Mouse (Mus musculus): ENCODE data around the gene Zfp612. TPM values are rescaled to one million over a fixed set of nuclear protein-coding genes. Genes with fewer than 3 reads are reported as not detected.

Zfp612 gene
- polyA plus RNA-seq (2015; fragmentation: Illumina TruSeq; extraction: RNeasy Lipid Tissue Mini Kit (QIAGEN cat#74804); ENCODE audit: insufficient read depth, low read depth, low replicate concordance), result 3.3 TPM

DNA sequence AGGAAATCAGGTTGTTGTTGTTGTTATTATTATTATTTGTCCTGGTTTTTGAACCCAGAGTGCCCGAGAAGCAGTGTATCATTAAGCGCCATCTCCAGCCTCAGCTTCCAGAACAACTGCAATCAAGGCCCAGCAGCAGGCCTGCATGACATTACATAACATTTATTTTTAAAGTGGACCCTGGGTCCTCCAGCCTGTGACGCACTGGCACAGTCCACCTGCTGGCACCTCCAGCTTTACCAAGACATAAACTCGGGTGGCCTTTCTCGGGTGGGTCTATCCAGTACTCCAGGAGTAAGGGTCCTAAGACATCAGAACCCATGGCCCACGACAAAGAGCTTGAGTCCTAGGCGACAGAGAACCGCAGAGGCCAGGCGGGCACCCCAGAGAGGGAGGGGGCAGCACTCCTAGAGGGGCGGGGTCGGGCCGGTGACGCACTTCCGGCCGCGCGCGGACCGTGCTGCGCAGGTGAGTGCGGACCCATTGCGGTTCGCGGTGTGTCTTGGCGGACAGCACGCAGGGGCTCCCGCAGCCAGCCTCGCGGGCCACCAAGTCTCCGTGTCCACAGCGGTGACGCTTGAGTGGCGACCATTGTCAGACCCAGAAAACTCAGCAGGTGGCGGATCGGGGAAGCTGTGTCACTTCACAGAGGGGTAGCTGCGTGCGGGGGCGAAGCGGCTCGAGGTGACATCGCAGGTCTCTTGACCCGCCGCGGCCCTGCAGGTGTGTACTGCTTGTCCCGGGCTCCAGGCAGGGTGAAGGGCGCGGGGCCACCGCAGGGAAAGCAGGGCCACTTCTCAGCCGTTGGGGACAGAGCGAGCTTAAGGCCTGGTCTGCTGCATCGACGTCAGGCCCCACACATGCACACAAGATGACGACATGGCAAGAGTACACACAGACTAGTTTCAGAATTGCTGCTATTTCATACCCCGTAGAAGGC, at the start of gene Zfp612:
Gene Zfp612 (plus strand): TSS at position 465 of the 940 bp plus-strand sequence.

DNA sequence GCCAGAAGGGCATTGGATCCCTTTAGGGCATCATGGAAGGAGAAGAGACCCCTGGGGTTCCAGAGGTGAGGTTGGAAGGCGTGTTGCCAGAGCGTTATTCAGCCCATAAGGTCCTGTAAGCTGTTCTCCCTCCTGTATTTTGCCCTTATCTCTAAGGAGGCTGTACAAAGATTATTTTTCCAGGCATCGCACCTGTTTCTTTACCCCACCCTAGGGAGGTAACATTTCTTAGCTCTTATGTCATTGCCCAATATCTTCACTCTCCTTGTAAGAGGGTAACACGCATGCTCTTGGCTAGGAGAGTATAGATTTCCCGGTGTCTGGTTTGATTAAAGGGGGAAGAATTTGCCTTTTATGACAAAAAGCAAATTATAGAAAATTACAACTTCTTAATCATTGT, 39.9 kb upstream of the Zfp612 start, which contains the start of gene Chst4:
Gene Chst4 (minus strand): TSS at position 82 of the 400 bp plus-strand sequence.

DNA sequence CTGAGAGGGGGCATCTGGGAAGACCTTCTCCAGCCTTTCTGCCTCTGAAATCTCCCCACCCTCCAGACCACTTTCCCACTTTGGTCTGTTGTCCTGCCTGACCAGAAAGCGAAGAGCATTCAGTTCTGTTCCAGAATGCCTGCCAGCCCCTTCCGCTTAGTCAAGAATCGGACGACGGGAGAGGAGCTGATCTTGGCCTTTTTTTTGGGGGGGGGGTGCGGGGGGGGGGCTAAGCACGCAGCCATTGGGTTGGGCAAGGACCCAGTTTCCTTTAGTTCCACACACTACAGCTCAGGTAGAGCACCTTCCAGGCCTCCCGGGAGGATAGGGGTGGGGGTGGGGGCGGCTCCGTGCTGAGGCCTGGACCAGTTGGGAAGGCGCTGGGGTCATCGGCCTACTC, 21.4 kb downstream of the Zfp612 start, which contains the start of gene Gm21964:
Gene Gm21964 (plus strand): TSS at position 301 of the 400 bp plus-strand sequence.

DNA sequence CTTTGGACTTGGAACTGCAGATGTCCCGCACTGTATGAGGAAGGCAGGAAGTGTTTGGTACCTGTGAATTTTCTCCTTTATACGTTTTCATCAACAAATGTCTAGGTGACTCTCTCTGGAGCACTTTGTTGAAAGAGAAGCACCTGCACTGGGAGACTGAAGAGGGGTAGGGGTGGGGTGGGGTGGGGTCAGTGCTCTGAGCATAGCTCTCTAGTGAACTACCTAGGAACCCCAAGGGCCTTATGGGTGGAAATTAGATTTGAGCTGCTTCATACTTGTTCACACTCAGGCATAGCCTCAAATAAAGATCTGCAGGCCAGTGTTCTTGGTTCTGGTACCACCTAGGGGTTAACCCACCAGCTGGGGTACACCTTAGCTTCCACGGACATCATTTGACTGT, 23.1 kb downstream of the Zfp612 start, which contains the start of gene Gm17720:
Gene Gm17720 (minus strand): TSS at position 101 of the 400 bp plus-strand sequence.

Other genes with a start within 250 kb of the Zfp612 start
- gene Phlpp2, start 211.2 kb upstream of the Zfp612 start, polyA plus RNA-seq (2015; fragmentation: Illumina TruSeq; extraction: RNeasy Lipid Tissue Mini Kit (QIAGEN cat#74804); ENCODE audit: insufficient read depth, low read depth, low replicate concordance), result 1.5 TPM
- gene Marveld3, start 117.5 kb upstream of the Zfp612 start, polyA plus RNA-seq (2015; fragmentation: Illumina TruSeq; extraction: RNeasy Lipid Tissue Mini Kit (QIAGEN cat#74804); ENCODE audit: insufficient read depth, low read depth, low replicate concordance), result 6.2 TPM
- gene Tat, start 89.3 kb upstream of the Zfp612 start, polyA plus RNA-seq (2015; fragmentation: Illumina TruSeq; extraction: RNeasy Lipid Tissue Mini Kit (QIAGEN cat#74804); ENCODE audit: insufficient read depth, low read depth, low replicate concordance), result 1.6 TPM
- 4.6 TPM for gene Chst4, start 40.0 kb upstream of the Zfp612 start, polyA plus RNA-seq (2015; fragmentation: Illumina TruSeq; extraction: RNeasy Lipid Tissue Mini Kit (QIAGEN cat#74804); ENCODE audit: insufficient read depth, low read depth, low replicate concordance)
- gene Gm21964, start 21.5 kb downstream of the Zfp612 start, polyA plus RNA-seq (2015; fragmentation: Illumina TruSeq; extraction: RNeasy Lipid Tissue Mini Kit (QIAGEN cat#74804); ENCODE audit: insufficient read depth, low read depth, low replicate concordance), result not detected
- gene Gm17720, start 23.0 kb downstream of the Zfp612 start, polyA plus RNA-seq (2015; fragmentation: Illumina TruSeq; extraction: RNeasy Lipid Tissue Mini Kit (QIAGEN cat#74804); ENCODE audit: insufficient read depth, low read depth, low replicate concordance), result not detected
- gene Calb2, start 88.5 kb downstream of the Zfp612 start, polyA plus RNA-seq (2015; fragmentation: Illumina TruSeq; extraction: RNeasy Lipid Tissue Mini Kit (QIAGEN cat#74804); ENCODE audit: insufficient read depth, low read depth, low replicate concordance), result not detected
- gene Cmtr2, start 135.9 kb downstream of the Zfp612 start, polyA plus RNA-seq (2015; fragmentation: Illumina TruSeq; extraction: RNeasy Lipid Tissue Mini Kit (QIAGEN cat#74804); ENCODE audit: insufficient read depth, low read depth, low replicate concordance), result 1.2 TPM
- not detected for gene Hydin, start 187.2 kb downstream of the Zfp612 start, polyA plus RNA-seq (2015; fragmentation: Illumina TruSeq; extraction: RNeasy Lipid Tissue Mini Kit (QIAGEN cat#74804); ENCODE audit: insufficient read depth, low read depth, low replicate concordance)

Data from pancreas, adult 10 weeks (tissue).